ENCODE assay signal across 12 mouse cellular contexts in the genomic region with DNA sequence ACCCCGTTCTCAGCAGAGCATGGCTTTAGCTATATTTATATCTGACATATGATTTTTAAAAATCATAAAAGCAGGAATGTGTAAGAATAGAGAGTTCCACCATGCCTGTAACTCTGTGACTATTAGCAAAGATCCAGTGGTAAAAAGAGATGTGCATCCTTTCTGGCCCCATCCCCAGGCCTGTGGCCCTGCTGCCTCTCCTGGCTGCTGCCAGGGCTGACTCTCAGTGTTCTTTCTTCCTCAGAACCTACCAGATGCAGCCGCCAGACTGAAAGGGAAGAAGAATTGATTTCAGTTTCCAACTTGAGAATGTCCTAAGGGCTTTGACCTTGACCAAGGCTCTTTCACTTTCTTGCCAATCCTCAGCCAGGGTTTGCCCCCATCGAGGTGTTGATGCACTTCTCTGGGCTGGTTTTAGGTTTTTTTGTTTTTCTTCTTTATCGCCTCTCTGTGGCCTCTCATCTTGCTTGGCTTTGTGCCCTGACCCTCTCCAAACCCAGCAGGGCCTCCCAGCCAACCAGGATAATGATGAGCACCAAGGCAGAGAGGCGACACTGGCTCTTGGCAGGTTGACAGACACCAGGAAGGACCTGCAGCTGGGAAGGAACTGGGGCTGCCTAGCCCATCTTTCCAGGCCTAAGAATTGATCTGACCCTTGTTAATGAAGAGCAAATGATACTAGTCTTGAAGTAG.
DNase-seq lines count a peak whose midpoint lies in the region; ATAC-seq and TF ChIP-seq lines count a peak whose summit lies in the region.
"Had no signal": no experiment of that assay in that cellular context is flagged by ENCODE, and none has a peak within 500 bp of the region (broad histone marks: within the 10 kb centered on the region; RNA-seq: fewer than 3 reads in every experiment).

No protein-coding gene starts in this region.

- WGBS in heart, embryonic 16.5 days, result 31% methylated on average over 5 of the region's 5 CpGs
- WGBS in hindbrain, postnatal 0 days, result 33% methylated on average over 5 of the region's 5 CpGs
- 48% methylated on average over 5 of the region's 5 CpGs for WGBS in intestine, embryonic 16.5 days

- TF ChIP-seq CTCF in hindbrain, postnatal 0 days (IDR thresholded peaks at IDR 0.05; ENCODE audit: low read depth), result no peak

- H3K4me3 ChIP-seq in heart, embryonic 16.5 days (ENCODE audit: low read length), result no peak overlapping the region
- H3K4me3 ChIP-seq in hindbrain, postnatal 0 days (ENCODE audit: low read length), result no peak overlapping the region
- H3K4me3 ChIP-seq in intestine, embryonic 16.5 days (ENCODE audit: low read length), result no peak overlapping the region
- H3K4me3 ChIP-seq: limb, embryonic 10.5 days had no signal

- peaks cover 6% of the 10 kb centered on the region; the same call in 1 of the 2 replicates for H3K4me1 ChIP-seq in heart, embryonic 16.5 days (ENCODE audit: control insufficient read depth, insufficient read depth, low read length)
- peaks cover 5% of the 10 kb centered on the region; the same call in 1 of the 2 replicates for H3K4me1 ChIP-seq in hindbrain, postnatal 0 days (ENCODE audit: insufficient read depth, low read length)
- no peaks in the 10 kb centered on the region for H3K4me1 ChIP-seq in intestine, embryonic 16.5 days (ENCODE audit: control insufficient read depth, insufficient read depth, low read length)
- H3K4me1 ChIP-seq: limb, embryonic 10.5 days had no signal

- ATAC-seq in heart, embryonic 16.5 days (replicated peaks; ENCODE audit: extremely low read depth, insufficient read depth, low FRiP score), result no peak
- ATAC-seq in cerebellum, adult (ENCODE audit: insufficient number of reproducible peaks, low FRiP score, low TSS enrichment), result peak; percentile 10; the same call in 1 of the 2 replicates
- peak; percentile 58; the same call in 1 of the 2 replicates for ATAC-seq in hindbrain, postnatal 0 days
- no peak for ATAC-seq in intestine, embryonic 16.5 days
- ATAC-seq: activated CD4-positive, CD25-positive, alpha-beta regulatory T cell, adult 4 months had no signal

- H3K27ac ChIP-seq in heart, embryonic 16.5 days (ENCODE audit: low read length), result peak overlapping the region; percentile 63
- peak overlapping the region; percentile 59 for H3K27ac ChIP-seq in hindbrain, postnatal 0 days
- H3K27ac ChIP-seq in intestine, embryonic 16.5 days (ENCODE audit: low read length), result no peak overlapping the region
- H3K27ac ChIP-seq: limb, embryonic 10.5 days had no signal

- no peak for DNase-seq in heart, adult 9 months (ENCODE audit: low spot score in 2 of 2)
- peak; percentile 18 for DNase-seq in retina, postnatal 1 day
- DNase-seq in retina, embryonic 14.5 days (ENCODE audit: low spot score), result no peak
- DNase-seq in hindbrain, postnatal 0 days (ENCODE audit: low spot score), result peak; percentile 58
- no peak for DNase-seq in layer of hippocampus, postnatal 36 days
- DNase-seq: gastrocnemius, postnatal 10 days; right cerebral cortex, postnatal 25 days had no signal

- no peaks in the 10 kb centered on the region for H3K36me3 ChIP-seq in heart, embryonic 16.5 days (ENCODE audit: control insufficient read depth, insufficient read depth)
- no peaks in the 10 kb centered on the region for H3K36me3 ChIP-seq in hindbrain, postnatal 0 days (ENCODE audit: insufficient read depth, low read length)
- no peaks in the 10 kb centered on the region for H3K36me3 ChIP-seq in intestine, embryonic 16.5 days (ENCODE audit: control insufficient read depth, insufficient read depth, low read length)
- H3K36me3 ChIP-seq: limb, embryonic 10.5 days had no signal

- no peaks in the 10 kb centered on the region for H3K27me3 ChIP-seq in heart, embryonic 16.5 days (ENCODE audit: control insufficient read depth, insufficient read depth, low read length)
- H3K27me3 ChIP-seq in hindbrain, postnatal 0 days (ENCODE audit: insufficient read depth, low read length), result no peaks in the 10 kb centered on the region
- no peaks in the 10 kb centered on the region for H3K27me3 ChIP-seq in intestine, embryonic 16.5 days (replicated peaks; ENCODE audit: control insufficient read depth, insufficient read depth, low read length)

- H3K9me3 ChIP-seq in heart, embryonic 16.5 days (replicated peaks; ENCODE audit: control insufficient read depth, low read length), result no peaks in the 10 kb centered on the region
- H3K9me3 ChIP-seq in hindbrain, postnatal 0 days (ENCODE audit: low read length), result no peaks in the 10 kb centered on the region
- H3K9me3 ChIP-seq in intestine, embryonic 16.5 days (ENCODE audit: control insufficient read depth, low read length), result no peaks in the 10 kb centered on the region
- H3K9me3 ChIP-seq: limb, embryonic 10.5 days had no signal

- H3K4me2 ChIP-seq in heart, embryonic 16.5 days (ENCODE audit: low read depth, low read length), result 0 out of 2 replicates have a peak overlapping the region, but pooled peaks have one; percentile 22
- H3K4me2 ChIP-seq in hindbrain, postnatal 0 days (ENCODE audit: low read depth, low read length), result no peak overlapping the region
- H3K4me2 ChIP-seq in intestine, embryonic 16.5 days (ENCODE audit: low read depth, low read length), result no peak overlapping the region

- H3K9ac ChIP-seq in heart, embryonic 16.5 days (ENCODE audit: low read length), result no peak overlapping the region
- 0 out of 2 replicates have a peak overlapping the region, but pooled peaks have one; percentile 0 for H3K9ac ChIP-seq in hindbrain, postnatal 0 days (replicated peaks; ENCODE audit: low read length)
- H3K9ac ChIP-seq in intestine, embryonic 16.5 days (ENCODE audit: low read depth, low read length), result no peak overlapping the region

Comparison
In these comparisons a context has a peak if more than half of its experiments do, and no peak if none do; other contexts are left out.
1. DNase-seq: peak in retina, postnatal 1 day (single experiment) and hindbrain, postnatal 0 days (single experiment); none in heart, adult 9 months (0 of 2), retina, embryonic 14.5 days (single experiment) and layer of hippocampus, postnatal 36 days (0 of 2).
2. ATAC-seq: peak in cerebellum, adult (single experiment) and hindbrain, postnatal 0 days (single experiment); none in heart, embryonic 16.5 days (single experiment) and intestine, embryonic 16.5 days (single experiment).